Mouse (Mus musculus): ENCODE data around the gene Stk33.

DNA sequence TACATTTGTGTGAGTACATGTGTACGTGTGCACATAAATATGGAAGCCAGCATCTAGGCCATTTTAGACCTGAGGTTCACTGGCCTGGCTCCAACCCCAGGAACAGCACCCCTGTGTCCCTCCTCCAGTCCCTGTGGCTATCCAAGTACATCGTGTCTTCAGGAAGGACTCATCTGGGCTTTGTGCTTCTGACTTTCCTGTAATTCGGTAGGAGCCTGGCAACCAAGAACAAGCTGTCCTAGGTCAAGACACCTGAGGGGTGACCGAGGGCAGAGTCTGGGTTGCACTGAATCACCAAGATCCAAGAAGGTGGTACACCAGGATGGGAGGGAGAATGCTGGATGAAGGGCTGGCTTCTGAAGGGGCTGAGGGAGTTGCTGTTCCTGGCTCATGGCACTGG lies 163.0 kb downstream of the Stk33 start:
- TF ChIP-seq POLR2A (IDR thresholded peaks at IDR 0.05; ENCODE audit: borderline replicate concordance, insufficient read depth, low read length), result no peak
- TF ChIP-seq CTCF (IDR thresholded peaks at IDR 0.05; ENCODE audit: borderline replicate concordance, insufficient read depth, low read depth, low read length), result no peak

All from cerebellum, adult 2 months (tissue).